Mouse (Mus musculus) liver, embryonic 12.5 days (tissue): Measurements from ENCODE around the gene Pirb. TPM values are rescaled to one million over a fixed set of nuclear protein-coding genes. Genes with fewer than 3 reads are reported as not detected.
"Not testable (repeated sequence)": the region's sequence is repeated elsewhere in the genome, so short reads cannot be mapped to it uniquely, and the experiment has no call there.

ENCODE experiments used
- ATAC-seq: fragments of 200-750 bp; cut with Nextera tagmentation; 2 replicates; pipeline ENCODE4 v1.8.0; 2017; ENCODE audit warnings: moderate number of reproducible peaks, mild to moderate bottlenecking, moderate library complexity
- H3K27ac ChIP-seq: fragments of 300-500 bp; sonication (generic); 2 replicates; pipeline ENCODE4 v1.5.1; 2016; ENCODE audit warnings: mild to moderate bottlenecking
- H3K27me3 ChIP-seq: fragments of 300-500 bp; sonication (generic); replicated peaks from 2 replicates; pipeline ENCODE4 v1.6.1; 2016; ENCODE audit warnings: mild to moderate bottlenecking, moderate library complexity
- H3K36me3 ChIP-seq: fragments of 300-500 bp; sonication (generic); 2 replicates; pipeline ENCODE4 v1.6.1; 2016; ENCODE audit warnings: mild to moderate bottlenecking, moderate library complexity
- H3K4me1 ChIP-seq: fragments of 300-500 bp; sonication (generic); 2 replicates; pipeline ENCODE4 v1.6.1; 2016
- H3K4me2 ChIP-seq: fragments of 300-500 bp; sonication (generic); 2 replicates; pipeline ENCODE4 v1.6.1; 2016; ENCODE audit warnings: mild to moderate bottlenecking, moderate library complexity
- H3K4me3 ChIP-seq: fragments of 300-500 bp; sonication (generic); 2 replicates; pipeline ENCODE4 v1.5.1; 2016; ENCODE audit warnings: mild to moderate bottlenecking, moderate library complexity
- H3K9ac ChIP-seq: fragments of 300-500 bp; sonication (generic); 2 replicates; pipeline ENCODE4 v1.6.1; 2016; ENCODE audit warnings: mild to moderate bottlenecking, moderate library complexity
- H3K9me3 ChIP-seq: fragments of 300-500 bp; sonication (generic); replicated peaks from 2 replicates; pipeline ENCODE4 v1.6.1; 2016; ENCODE audit warnings: mild to moderate bottlenecking, moderate library complexity
- WGBS: fragments of 180-500 bp; shearing (Covaris S2); methylation state at CpG from one replicate; pipeline ENCODE4 v1.1.7; 2016; ENCODE audit not compliant: insufficient replicate concordance; 5-methylcytosine and 5-hydroxymethylcytosine counted together
- polyA plus RNA-seq: library from polyadenylated mRNA; unstranded; fragments of >200 nt; fragmentation: Nextera tagmentation; extraction: Ambion mirVana; gene quantifications from 2 replicates; pipeline ENCODE4 v1.2.1, GENCODE M21; 2016

The Pirb gene
- polyA plus RNA-seq, 1 experiment from 2014 or later = 0.91 TPM

DNA sequence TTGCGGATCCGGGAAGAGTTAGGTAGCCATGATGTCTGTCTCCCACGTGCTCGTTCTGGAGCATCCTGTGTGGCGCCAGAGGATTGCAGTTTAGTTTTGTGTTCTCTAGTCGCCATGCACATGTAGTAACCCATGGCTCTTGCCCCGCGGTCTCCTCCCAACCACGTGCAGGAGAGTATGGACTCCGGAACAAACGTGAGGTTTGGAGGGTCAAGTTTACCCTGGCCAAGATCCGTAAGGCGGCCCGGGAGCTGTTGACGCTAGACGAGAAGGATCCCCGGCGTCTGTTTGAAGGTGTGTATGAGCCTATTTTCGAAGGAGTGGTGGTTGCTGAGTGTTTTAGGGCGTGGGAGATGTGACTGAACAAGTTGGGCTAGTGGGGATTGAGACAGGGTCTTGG, 15.7 kb downstream of the Pirb start:
- Histone ChIP-seq H3K9ac (peak overlapping the region; percentile 94), H3K4me3 (peak overlapping the region; percentile 91), H3K4me2 (peak overlapping the region; percentile 76), H3K27me3 (no peaks in the 10 kb centered on the region), H3K4me1 (peaks cover 33% of the 10 kb centered on the region), H3K36me3 (peaks cover 55% of the 10 kb centered on the region), H3K9me3 (no peaks in the 10 kb centered on the region), H3K27ac (peak overlapping the region; percentile 95)
- WGBS = under 1% methylated on average over 20 of the region's 20 CpGs
- peak; percentile 3; the same call in 1 of the 2 replicates for ATAC-seq

DNA sequence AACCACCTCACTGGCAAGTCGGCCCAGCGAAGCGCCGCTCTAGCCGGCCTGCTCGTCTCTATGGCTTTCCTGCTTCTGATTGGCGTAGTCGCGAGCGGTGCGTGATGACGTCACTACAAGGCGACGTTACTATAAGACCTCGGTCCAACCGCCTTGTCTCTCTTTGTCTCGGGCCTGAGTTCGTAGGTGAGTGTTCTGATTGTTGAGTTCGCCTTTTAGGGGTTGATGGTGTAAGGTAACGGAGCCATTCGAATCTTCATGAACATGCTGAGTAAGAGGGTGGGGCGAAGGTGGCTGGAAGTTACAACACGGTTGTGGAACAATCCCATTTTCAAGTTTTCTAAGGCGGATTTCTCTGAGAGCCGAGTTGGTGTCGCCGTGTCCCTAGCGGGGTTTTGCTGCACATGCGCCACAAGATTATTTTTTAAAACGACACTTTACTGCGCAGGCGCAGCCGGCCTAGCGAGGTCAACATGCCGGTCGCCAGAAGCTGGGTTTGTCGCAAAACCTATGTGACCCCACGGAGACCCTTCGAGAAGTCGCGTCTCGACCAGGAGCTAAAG, 16.2 kb downstream of the Pirb start, which contains the start of gene Rps9:
TSS of gene Rps9 (plus strand) at position 115 of the 563 bp plus-strand sequence.
- H3K36me3 ChIP-seq = peaks cover 60% of the 10 kb centered on the region
- H3K4me2 ChIP-seq = peak within 1 kb of the TSS; percentile 76
- under 1% methylated on average over 42 of the region's 42 CpGs for WGBS
- peak within 1 kb of the TSS; percentile 95 for H3K27ac ChIP-seq
- H3K9ac ChIP-seq = peak within 1 kb of the TSS; percentile 94
- no peaks in the 10 kb centered on the region for H3K27me3 ChIP-seq
- peak within 1 kb of the TSS; percentile 91 for H3K4me3 ChIP-seq
- H3K4me1 ChIP-seq = peaks cover 33% of the 10 kb centered on the region
- H3K9me3 ChIP-seq = no peaks in the 10 kb centered on the region
- peak; percentile 88 for ATAC-seq

DNA sequence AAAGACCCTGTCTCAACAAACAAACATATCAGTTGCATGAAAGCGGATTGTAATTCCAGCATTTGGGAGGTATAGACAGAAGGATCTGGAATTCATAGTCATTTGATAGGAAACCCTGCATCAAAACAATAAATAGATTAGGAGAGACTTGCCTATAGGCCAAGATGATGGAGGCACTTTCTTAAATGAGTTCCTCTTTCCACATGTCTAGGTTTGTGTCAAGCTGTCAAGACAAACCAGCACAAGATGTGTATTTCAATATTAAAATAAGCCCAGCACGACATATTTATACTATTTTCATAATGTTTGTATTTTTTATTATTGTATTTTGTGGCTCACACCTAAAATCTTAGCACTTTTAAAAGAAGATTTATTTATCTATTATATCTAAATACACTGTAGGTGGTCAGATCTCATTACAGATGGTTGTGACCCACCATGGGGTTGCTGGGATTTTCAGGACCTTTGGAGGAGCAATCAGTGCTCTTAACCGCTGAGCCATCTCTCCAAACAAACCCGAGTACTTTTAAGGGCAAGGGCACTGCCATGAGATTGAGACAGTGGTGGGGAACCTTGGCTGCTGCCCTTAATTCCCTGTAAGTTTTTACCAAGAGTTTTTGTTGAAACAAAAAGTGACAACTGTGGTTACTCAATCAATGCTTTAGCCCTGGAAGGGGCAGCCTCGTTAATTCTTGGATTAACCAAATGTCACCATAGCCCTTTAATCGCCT, 16.9 kb downstream of the Pirb start:
- H3K9ac ChIP-seq = peak overlapping the region; percentile 94
- peak overlapping the region; percentile 55 for H3K27ac ChIP-seq
- peaks cover 67% of the 10 kb centered on the region for H3K36me3 ChIP-seq
- H3K4me1 ChIP-seq = peaks cover 33% of the 10 kb centered on the region
- no peaks in the 10 kb centered on the region for H3K27me3 ChIP-seq
- ATAC-seq = peak; percentile 43
- 16% methylated on average over 6 of the region's 6 CpGs for WGBS
- H3K4me2 ChIP-seq = peak overlapping the region; percentile 76
- H3K4me3 ChIP-seq = peak overlapping the region; percentile 91
- H3K9me3 ChIP-seq = no peaks in the 10 kb centered on the region

DNA sequence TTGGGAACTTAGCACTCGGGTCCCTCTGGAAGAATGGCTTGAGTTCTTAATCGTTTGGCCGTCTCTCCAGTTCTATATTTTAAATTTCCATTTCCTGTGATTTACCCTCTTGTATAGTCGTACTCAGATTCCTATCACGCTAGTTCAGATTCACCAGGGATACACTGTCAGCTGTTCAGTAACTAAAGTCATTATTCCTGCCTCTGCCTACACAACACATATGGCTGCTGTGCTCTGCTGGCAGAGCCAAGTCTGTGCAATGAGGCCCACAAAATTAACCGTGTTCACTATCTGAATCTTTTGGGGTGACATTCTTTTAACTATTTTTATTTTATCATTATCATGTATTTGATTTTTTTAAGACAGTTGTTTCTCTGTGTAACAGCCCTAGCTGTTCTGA, 21.7 kb downstream of the Pirb start:
- H3K9me3 ChIP-seq = no peaks in the 10 kb centered on the region
- no peak overlapping the region for H3K4me3 ChIP-seq
- peaks cover 30% of the 10 kb centered on the region for H3K4me1 ChIP-seq
- H3K4me2 ChIP-seq = no peak overlapping the region
- peaks cover 42% of the 10 kb centered on the region for H3K36me3 ChIP-seq
- 79% methylated on average over 6 of the region's 6 CpGs for WGBS
- no peak overlapping the region for H3K27ac ChIP-seq
- ATAC-seq = no peak
- no peaks in the 10 kb centered on the region for H3K27me3 ChIP-seq
- no peak overlapping the region for H3K9ac ChIP-seq

DNA sequence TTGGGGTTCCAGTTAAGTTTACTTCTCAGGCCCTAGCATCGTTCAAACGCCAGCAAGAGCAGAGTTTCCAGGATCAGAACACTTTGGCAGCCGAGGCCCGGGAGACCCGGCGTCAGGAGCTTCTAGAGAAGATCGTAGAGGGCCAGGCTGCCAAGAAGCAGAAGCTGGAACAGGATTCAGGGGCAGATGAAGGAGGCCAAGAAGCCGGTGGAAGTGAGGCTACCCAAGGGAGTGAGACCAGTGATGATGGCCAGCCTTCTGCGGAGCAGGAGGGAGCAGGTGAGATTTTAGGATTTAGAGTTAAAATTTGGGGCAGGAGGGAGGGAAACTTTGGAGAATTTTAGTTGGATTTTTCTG, 25.3 kb downstream of the Pirb start:
- H3K27ac ChIP-seq, H3K9me3 ChIP-seq, ATAC-seq, H3K27me3 ChIP-seq: not testable (repeated sequence)
- WGBS = 6% methylated on average over 9 of the region's 9 CpGs
- Histone ChIP-seq H3K4me2 (peak overlapping the region; percentile 96), H3K4me3 (peak overlapping the region; percentile 71), H3K9ac (peak overlapping the region; percentile 82), H3K4me1 (peaks cover 39% of the 10 kb centered on the region), H3K36me3 (peaks cover 38% of the 10 kb centered on the region)

DNA sequence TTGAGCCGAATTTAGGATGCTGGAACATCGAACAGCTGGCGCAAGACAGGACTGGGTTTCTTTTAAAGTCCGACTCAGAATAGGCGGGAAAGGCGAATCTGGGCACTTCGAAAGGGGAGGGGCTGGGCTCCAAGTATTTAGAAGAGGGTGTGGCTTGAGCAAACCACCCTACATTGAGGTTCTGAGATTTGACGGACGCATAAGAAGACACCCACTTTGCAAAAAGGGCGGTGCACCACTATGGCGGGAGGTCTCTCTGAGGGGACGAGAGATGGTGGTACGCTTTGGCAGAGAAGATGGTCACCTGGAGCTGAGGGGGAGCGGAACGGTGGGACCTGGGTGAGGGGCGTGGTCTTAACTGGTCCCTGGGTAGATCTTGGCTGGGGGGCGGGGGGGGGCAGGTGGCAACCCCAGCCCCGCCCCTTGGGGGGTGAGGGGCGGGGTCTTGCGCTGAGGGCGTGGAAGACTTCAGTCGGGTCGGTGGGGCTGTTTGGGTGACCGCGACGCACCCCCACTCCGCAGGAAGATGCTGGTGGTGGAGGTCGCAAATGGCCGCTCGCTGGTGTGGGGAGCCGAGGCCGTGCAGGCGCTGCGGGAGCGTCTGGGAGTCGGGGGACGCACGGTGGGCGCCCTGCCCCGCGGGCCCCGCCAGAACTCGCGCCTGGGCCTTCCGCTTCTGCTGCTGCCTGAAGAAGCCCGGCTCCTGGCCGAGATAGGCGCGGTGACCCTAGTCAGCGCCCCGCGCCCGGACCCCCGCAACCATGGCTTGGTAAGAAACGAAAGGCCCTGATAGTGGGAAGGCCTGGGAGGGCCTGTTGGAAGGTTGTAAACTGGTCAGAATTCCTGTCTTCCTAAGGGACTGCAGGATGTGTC, 25.9 kb downstream of the Pirb start:
- ATAC-seq = peak; percentile 45
- H3K9ac ChIP-seq = peak overlapping the region; percentile 82
- no peaks in the 10 kb centered on the region for H3K9me3 ChIP-seq
- under 1% methylated on average over 53 of the region's 55 CpGs for WGBS
- peak overlapping the region; percentile 87 for H3K27ac ChIP-seq
- H3K4me2 ChIP-seq = peak overlapping the region; percentile 96
- H3K36me3 ChIP-seq = peaks cover 34% of the 10 kb centered on the region
- H3K4me1 ChIP-seq = peaks cover 39% of the 10 kb centered on the region
- no peaks in the 10 kb centered on the region for H3K27me3 ChIP-seq
- H3K4me3 ChIP-seq = peak overlapping the region; percentile 71

DNA sequence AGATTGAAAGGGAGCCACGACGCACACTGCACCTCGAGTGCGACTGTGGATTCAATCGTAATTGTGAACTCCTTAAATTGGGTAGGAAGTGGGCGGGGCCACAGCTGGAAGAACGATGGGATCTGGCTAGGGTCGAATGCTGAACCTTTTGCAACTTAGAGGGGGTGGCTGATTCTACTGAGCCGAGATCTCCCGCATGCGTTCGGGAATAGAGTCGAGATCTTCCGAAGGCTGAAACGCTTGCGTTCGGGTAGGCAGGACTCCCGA, 26.4 kb downstream of the Pirb start:
- WGBS = under 1% methylated on average over 18 of the region's 18 CpGs
- peak overlapping the region; percentile 71 for H3K4me3 ChIP-seq
- H3K9ac ChIP-seq = peak overlapping the region; percentile 82
- H3K4me1 ChIP-seq = peaks cover 39% of the 10 kb centered on the region
- H3K4me2 ChIP-seq = peak overlapping the region; percentile 96
- H3K27me3 ChIP-seq = no peaks in the 10 kb centered on the region
- no peak for ATAC-seq
- H3K9me3 ChIP-seq = no peaks in the 10 kb centered on the region
- peaks cover 29% of the 10 kb centered on the region for H3K36me3 ChIP-seq
- peak overlapping the region; percentile 87 for H3K27ac ChIP-seq

DNA sequence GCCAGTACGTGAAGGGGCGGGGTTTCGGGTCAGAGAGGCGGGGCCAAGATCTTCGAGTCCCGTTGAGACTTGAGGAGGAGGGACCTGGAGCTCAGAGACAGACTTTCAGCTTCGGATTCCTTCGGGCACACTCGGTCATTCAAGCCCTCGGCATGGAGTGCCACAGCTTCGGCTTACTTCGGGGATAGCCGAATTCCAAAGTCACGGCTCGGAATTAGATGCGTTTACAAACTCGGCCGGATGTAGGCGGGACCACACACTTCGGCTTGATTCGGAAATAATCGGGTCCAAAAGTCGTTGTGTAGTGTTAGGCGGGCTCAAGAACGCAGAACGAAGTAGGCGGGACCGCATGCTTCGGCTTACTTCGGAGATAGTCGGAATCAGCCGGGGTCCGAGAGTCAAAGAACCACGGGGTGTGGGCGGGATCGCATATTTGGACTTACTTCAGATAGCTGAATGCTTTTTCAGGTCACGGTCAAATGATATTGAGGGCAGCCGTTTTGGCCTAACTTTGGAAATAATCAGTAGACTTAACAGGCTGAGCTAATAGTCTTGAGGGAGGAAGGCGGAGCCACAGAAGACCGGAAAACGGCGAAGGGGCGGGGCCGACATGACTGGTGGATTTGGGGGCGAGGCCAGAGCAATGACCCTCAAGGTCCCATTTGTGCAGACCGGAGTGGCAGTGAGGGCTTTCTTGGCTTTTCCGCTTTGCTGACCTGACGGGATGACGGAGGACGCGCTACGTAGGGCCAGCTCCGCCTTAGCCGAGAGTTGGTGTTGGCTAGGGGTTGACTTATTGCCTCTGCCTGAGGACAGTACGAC, 27.0 kb downstream of the Pirb start, which contains the start of gene Mboat7:
TSS of gene Mboat7 (minus strand) at position 537 of the 822 bp plus-strand sequence.
- peaks cover 39% of the 10 kb centered on the region for H3K4me1 ChIP-seq
- under 1% methylated on average over 55 of the region's 55 CpGs for WGBS
- H3K27ac ChIP-seq = peak within 1 kb of the TSS; percentile 87
- H3K9ac ChIP-seq = peak within 1 kb of the TSS; percentile 82
- ATAC-seq = peak; percentile 83
- H3K27me3 ChIP-seq = no peaks in the 10 kb centered on the region
- H3K9me3 ChIP-seq = no peaks in the 10 kb centered on the region
- H3K4me3 ChIP-seq = peak within 1 kb of the TSS; percentile 71
- H3K4me2 ChIP-seq = peak within 1 kb of the TSS; percentile 96
- H3K36me3 ChIP-seq = peaks cover 28% of the 10 kb centered on the region

DNA sequence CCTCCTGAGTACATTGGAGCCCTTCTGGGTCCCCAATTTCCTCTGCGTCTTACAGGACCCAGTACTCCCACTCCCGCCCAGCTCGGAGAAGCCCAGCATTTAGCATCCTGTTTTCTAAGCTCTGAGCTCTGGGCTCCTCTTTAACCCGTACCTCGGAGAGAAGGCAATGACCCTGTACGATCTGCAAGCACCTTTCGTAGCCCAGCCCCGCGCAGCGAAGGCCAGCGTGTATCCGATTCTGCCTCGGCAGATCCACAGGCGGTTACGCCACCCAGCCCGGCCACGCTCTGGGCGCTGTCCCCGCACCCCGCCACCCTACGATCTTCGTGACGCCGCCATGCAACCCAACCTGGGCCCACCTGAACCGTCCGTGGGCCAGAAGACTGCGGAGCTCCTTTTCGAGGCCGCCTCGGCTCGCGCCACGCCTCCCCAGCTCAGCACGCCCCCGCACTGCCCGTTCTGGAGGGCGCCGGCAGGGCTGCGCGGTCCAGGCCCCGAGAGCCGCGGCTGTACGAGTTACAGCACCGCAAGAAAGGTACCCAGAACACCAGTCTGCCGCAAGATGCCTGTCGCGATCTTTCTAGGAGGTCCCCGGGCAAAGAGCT, 27.7 kb downstream of the Pirb start, which contains the start of gene Tsen34:
TSS of gene Tsen34 (plus strand) at position 482 of the 605 bp plus-strand sequence.
- ATAC-seq = no peak; the same call in 1 of the 2 replicates
- WGBS = under 1% methylated on average over 49 of the region's 49 CpGs
- Histone ChIP-seq H3K9ac (peak within 1 kb of the TSS; percentile 82), H3K27me3 (no peaks in the 10 kb centered on the region), H3K4me1 (peaks cover 39% of the 10 kb centered on the region), H3K27ac (peak within 1 kb of the TSS; percentile 87), H3K4me3 (peak within 1 kb of the TSS; percentile 71), H3K36me3 (peaks cover 28% of the 10 kb centered on the region), H3K4me2 (peak within 1 kb of the TSS; percentile 96), H3K9me3 (no peaks in the 10 kb centered on the region)

DNA sequence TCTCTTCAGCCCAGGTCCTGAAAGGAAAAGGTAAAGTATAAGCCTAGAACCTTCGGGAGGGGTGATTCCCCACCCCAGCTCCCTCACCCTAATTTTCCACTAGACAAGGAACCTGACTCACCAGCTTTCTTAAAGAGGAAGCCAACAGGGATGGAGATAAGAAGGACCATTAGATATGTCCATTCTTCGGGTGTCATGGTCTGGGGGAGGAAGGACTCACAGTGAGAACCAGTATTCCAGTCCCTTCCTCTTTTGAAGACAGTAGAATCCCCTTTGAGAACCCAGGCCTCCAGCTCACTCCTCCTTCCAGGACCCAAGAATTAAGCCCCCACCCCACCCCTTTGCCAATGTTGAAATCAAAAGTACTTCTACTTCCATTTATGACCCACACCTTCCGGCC, 28.3 kb downstream of the Pirb start:
- Histone ChIP-seq H3K9ac (peak overlapping the region; percentile 82), H3K9me3 (no peaks in the 10 kb centered on the region), H3K4me3 (peak overlapping the region; percentile 71), H3K36me3 (peaks cover 29% of the 10 kb centered on the region), H3K27ac (no peak overlapping the region), H3K4me1 (peaks cover 39% of the 10 kb centered on the region), H3K27me3 (no peaks in the 10 kb centered on the region), H3K4me2 (peak overlapping the region; percentile 96)
- no peak for ATAC-seq
- WGBS = 3% methylated on average over 3 of the region's 3 CpGs
